Mouse (Mus musculus) small intestine, adult 2 months (tissue): ENCODE results near the gene Cep95.

Experiments used
- CTCF ChIP-seq: fragments of 200-500 bp; IDR thresholded peaks from 2 replicates; pipeline ENCODE4 v1.5.1; 2012; ENCODE audit warnings: low read depth, mild to moderate bottlenecking, control low read depth, inconsistent platforms, low read length, moderate library complexity, mixed read lengths; ENCODE audit not compliant: insufficient replicate concordance, insufficient read length; ENCODE audit errors: extremely low read depth
- POLR2A ChIP-seq: fragments of 200-500 bp; IDR thresholded peaks from 2 replicates; pipeline ENCODE4 v1.6.1; 2012; ENCODE audit warnings: low read depth, mild to moderate bottlenecking, control low read depth, inconsistent platforms, low read length, moderate library complexity

GRCm38 (mm10) chr11:106823741-106824140 lies 34.7 kb downstream of the Cep95 start:
- TF ChIP-seq POLR2A (no peak), CTCF (no peak)
